Mouse (Mus musculus) C2C12 (cell line): Measurements from ENCODE around the gene Zfp809.

ENCODE experiments used
- CEBPB ChIP-seq: IDR thresholded peaks from one replicate; pipeline ENCODE4 v1.6.1; 2011; ENCODE audit warnings: low read depth, mild to moderate bottlenecking, control low read depth, moderate library complexity
- CTCF ChIP-seq: IDR thresholded peaks from one replicate; pipeline ENCODE4 v1.5.1; 2011; ENCODE audit not compliant: control insufficient read depth, insufficient read depth, insufficient read length
- MAX ChIP-seq: IDR thresholded peaks from one replicate; pipeline ENCODE4 v1.6.1; 2011; ENCODE audit warnings: mild to moderate bottlenecking, control low read depth
- MYOD1 ChIP-seq: IDR thresholded peaks from one replicate; pipeline ENCODE4 v1.6.1; 2011; ENCODE audit warnings: low read depth; ENCODE audit not compliant: control insufficient read depth, insufficient read length
- MYOG ChIP-seq: IDR thresholded peaks from one replicate; pipeline ENCODE4 v1.6.1; 2011; ENCODE audit not compliant: control insufficient read depth, insufficient read length; ENCODE audit errors: extremely low read depth
- USF1 ChIP-seq: IDR thresholded peaks from one replicate; pipeline ENCODE4 v1.6.1; 2011; ENCODE audit warnings: low read depth, mild to moderate bottlenecking, control low read depth, moderate library complexity

GRCm38 (mm10) chr9:22260092-22260422, 34.5 kb downstream of the Zfp809 start:
- TF ChIP-seq USF1 (no peak), CTCF (no peak), MAX (no peak), MYOD1 (no peak), MYOG (no peak), CEBPB (no peak)
